Mouse (Mus musculus): ENCODE results near the gene Cntrob. TPM values are rescaled to one million over a fixed set of nuclear protein-coding genes. Genes with fewer than 3 reads are reported as not detected.

Gene Cntrob
- total RNA-seq, 2 experiments from 2014 or later: 19.2 to 27.1 TPM

DNA sequence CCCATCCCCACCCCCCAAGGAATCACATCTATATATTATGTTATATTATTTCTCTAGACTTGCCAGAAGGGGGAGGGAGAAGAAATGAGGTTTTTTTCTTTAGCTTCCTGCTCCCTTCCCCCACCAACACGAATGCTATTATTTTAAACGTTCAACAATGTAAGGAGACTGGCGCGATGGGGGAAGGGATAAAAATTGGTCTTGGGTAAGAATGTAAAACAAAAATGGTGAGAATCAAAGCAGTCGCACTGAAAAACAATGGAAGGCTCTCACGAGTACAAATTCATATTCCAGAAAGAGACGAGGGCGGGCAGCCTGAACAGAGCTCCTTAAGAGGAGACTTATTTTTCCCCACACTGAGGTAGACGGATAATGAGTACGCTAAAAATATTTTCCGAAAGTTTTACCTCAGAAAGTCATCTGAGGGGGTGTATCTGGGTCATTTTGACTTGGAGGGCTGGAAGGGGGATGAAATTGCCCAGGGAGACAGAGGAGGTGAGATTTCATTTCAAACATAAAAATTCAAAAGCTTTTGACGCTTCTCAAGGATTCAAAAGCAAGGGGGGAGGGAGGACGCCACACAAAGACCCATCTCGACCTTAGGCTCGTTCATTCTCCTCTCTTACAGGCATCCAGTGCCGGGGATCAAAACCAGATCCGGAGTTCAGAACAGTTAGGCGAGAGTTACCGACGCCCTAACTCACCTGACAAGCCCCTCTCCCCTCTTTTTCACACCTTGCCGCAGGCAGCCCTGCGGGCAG lies 43.5 kb upstream of the Cntrob start:
- Histone ChIP-seq H3K27ac (peak overlapping the region; percentile 91), H3K4me3 (peak overlapping the region; percentile 91)
- no peak for TF ChIP-seq CTCF (IDR thresholded peaks at IDR 0.05)
- peak in 1 of 2 experiments; percentile 20 for DNase-seq (ENCODE audit: extremely low spot score in 1 of 2, low spot score in 2 of 2)
- intact Hi-C loops (cut with DNase I): loop anchor here (1.0 to 2.0 kb wide), 2 partner anchors 27 to 44 kb away; partner anchors contain the start of genes Cntrob, Rnf227 and Trappc1

DNA sequence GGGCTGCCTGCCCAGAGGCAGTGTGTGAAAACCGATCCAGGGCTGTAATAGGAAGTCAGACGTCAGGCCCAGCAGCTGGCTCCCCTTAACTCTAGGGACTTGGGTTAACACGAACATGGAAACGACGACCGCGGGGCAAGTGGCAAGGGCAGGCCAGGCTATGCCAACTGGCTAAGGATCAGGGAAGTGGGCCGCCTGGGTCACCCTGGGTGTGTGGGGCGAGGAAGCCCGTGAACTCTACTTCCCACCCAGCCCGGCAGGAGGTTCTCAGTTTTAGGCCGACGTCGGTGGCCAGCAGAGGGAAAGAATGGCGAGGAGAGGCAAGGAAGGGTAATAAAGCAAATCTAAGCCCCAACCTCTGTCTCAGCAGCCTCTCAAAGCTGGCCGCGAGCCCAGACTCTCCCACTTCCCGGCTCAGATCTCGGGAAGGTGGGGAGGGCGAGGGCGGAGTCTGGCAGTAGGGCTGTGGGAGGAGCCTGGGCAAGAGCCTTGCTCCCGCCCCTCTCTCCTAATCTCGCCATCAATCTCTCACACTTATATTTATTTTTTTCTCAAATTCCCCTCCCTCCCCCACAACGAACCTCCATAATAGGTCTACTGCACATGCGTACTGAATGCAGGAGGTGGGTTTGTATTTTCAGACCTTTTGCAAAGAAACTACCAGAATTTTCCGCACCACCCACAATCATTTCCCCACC lies 42.7 kb upstream of the Cntrob start:
- peak; percentile 94 to 95 for DNase-seq (ENCODE audit: extremely low spot score in 1 of 2, low spot score in 2 of 2)
- peak; percentile 16 for TF ChIP-seq CTCF (IDR thresholded peaks at IDR 0.05)
- peak overlapping the region; percentile 91 for H3K4me3 ChIP-seq
- intact Hi-C loops (cut with DNase I): loop anchor here (1.0 to 2.0 kb wide), 2 partner anchors 26 to 44 kb away; partner anchors contain the start of genes Cntrob, Rnf227 and Trappc1
- H3K27ac ChIP-seq: peak overlapping the region; percentile 91

- H3K27ac ChIP-seq: peak overlapping the region; percentile 91
- DNase-seq (ENCODE audit: extremely low spot score in 1 of 2, low spot score in 2 of 2): no peak
- intact Hi-C loops (cut with DNase I): loop anchor here (1.0 to 2.0 kb wide), 3 partner anchors 25 to 51 kb away; partner anchors contain the start of genes Cntrob, Rnf227 and Trappc1
- H3K4me3 ChIP-seq: peak overlapping the region; percentile 91
- TF ChIP-seq CTCF (IDR thresholded peaks at IDR 0.05): no peak
Measured at GRCm38 (mm10) chr11:69365722-69366121, 42.1 kb upstream of the Cntrob start.

GRCm38 (mm10) chr11:69364910-69365309 lies 41.3 kb upstream of the Cntrob start:
- TF ChIP-seq CTCF (IDR thresholded peaks at IDR 0.05): no peak; the same call in 1 of the 2 replicates
- peak; percentile 87 to 88 for DNase-seq (ENCODE audit: extremely low spot score in 1 of 2, low spot score in 2 of 2)
- intact Hi-C loops (cut with DNase I): loop anchor here (2.0 kb wide), 1 partner anchor 52 kb away; no protein-coding TSS in a partner anchor
- H3K4me3 ChIP-seq: peak overlapping the region; percentile 4
- H3K27ac ChIP-seq: peak overlapping the region; percentile 91

- intact Hi-C loops (cut with DNase I): loop anchor here (2.0 kb wide), 1 partner anchor 52 kb away; no protein-coding TSS in a partner anchor
- Histone ChIP-seq H3K4me3 (peak overlapping the region; percentile 4), H3K27ac (peak overlapping the region; percentile 91)
- TF ChIP-seq CTCF (IDR thresholded peaks at IDR 0.05): no peak
- no peak for DNase-seq (ENCODE audit: extremely low spot score in 1 of 2, low spot score in 2 of 2)
Measured at GRCm38 (mm10) chr11:69364376-69364775, 40.8 kb upstream of the Cntrob start.

- Histone ChIP-seq H3K4me3 (no peak overlapping the region), H3K27ac (no peak overlapping the region)
- no peak; the same call in 1 of the 2 replicates for TF ChIP-seq CTCF (IDR thresholded peaks at IDR 0.05)
- intact Hi-C loops (cut with DNase I): no loop called here
- DNase-seq (ENCODE audit: extremely low spot score in 1 of 2, low spot score in 2 of 2): no peak
Measured at GRCm38 (mm10) chr11:69362479-69362878, 38.9 kb upstream of the Cntrob start.

GRCm38 (mm10) chr11:69362021-69362420 lies 38.4 kb upstream of the Cntrob start:
- no peak overlapping the region for H3K4me3 ChIP-seq
- DNase-seq (ENCODE audit: extremely low spot score in 1 of 2, low spot score in 2 of 2): no peak
- intact Hi-C loops (cut with DNase I): no loop called here
- TF ChIP-seq CTCF (IDR thresholded peaks at IDR 0.05): no peak
- H3K27ac ChIP-seq: no peak overlapping the region

GRCm38 (mm10) chr11:69357690-69358089 lies 34.1 kb upstream of the Cntrob start:
- DNase-seq (ENCODE audit: extremely low spot score in 1 of 2, low spot score in 2 of 2): no peak
- intact Hi-C loops (cut with DNase I): no loop called here

GRCm38 (mm10) chr11:69356544-69356943 lies 33.0 kb upstream of the Cntrob start:
- no peak for DNase-seq (ENCODE audit: extremely low spot score in 1 of 2, low spot score in 2 of 2)
- intact Hi-C loops (cut with DNase I): no loop called here
- Histone ChIP-seq H3K27ac (no peak overlapping the region), H3K4me3 (no peak overlapping the region)
- no peak for TF ChIP-seq CTCF (IDR thresholded peaks at IDR 0.05)

More at GRCm38 (mm10) chr11:69357690-69358089, 34.1 kb upstream of the Cntrob start:
- no peak overlapping the region for H3K4me3 ChIP-seq
- TF ChIP-seq CTCF (IDR thresholded peaks at IDR 0.05): no peak
- no peak overlapping the region for H3K27ac ChIP-seq

DNA sequence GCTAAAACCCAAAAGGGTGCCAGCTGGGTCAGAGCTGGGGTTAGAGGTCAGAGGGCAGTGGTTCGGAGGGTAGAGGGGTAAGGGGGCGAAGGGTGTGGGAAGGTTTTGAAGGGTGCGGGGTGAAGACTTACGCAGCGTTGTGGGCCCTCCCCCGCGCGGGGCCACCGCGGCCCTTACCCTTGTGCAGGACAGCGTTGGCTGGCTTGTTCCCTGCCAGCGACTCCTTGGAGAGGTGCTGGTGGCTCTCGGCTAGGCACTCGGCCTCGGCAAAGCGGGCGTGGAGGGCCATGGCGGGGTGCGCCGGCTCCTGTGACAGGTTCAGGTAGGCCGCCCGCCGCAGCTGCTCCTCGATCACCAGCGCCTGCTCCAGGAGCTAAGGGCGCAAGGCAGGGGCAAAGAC lies 22.9 kb upstream of the Cntrob start:
- Histone ChIP-seq H3K27ac (no peak overlapping the region), H3K4me3 (no peak overlapping the region)
- DNase-seq (ENCODE audit: extremely low spot score in 1 of 2, low spot score in 2 of 2): no peak
- no peak for TF ChIP-seq CTCF (IDR thresholded peaks at IDR 0.05)
- intact Hi-C loops (cut with DNase I): no loop called here

- no peak for TF ChIP-seq CTCF (IDR thresholded peaks at IDR 0.05)
- intact Hi-C loops (cut with DNase I): loop anchor here (1.0 kb wide), 1 partner anchor 26 kb away; no protein-coding TSS in a partner anchor
- DNase-seq (ENCODE audit: extremely low spot score in 1 of 2, low spot score in 2 of 2): peak; percentile 81 to 82
- H3K27ac ChIP-seq: peak within 1 kb of the TSS; percentile 95
- H3K4me3 ChIP-seq: peak within 1 kb of the TSS; percentile 84
Measured at GRCm38 (mm10) chr11:69340161-69341131, 16.9 kb upstream of the Cntrob start, which contains the start of gene Rnf227. Rnf227 (plus strand) TSS chr11:69340461.
